Mouse (Mus musculus) kidney, embryonic 14.5 days (tissue): ENCODE results near the gene Cnst. TPM values are rescaled to one million over a fixed set of nuclear protein-coding genes. Genes with fewer than 3 reads are reported as not detected.

Source experiments
- ATAC-seq: fragments of 200-750 bp; cut with Nextera tagmentation; 2 replicates; pipeline ENCODE4 v1.8.0; 2017; ENCODE audit warnings: moderate number of reproducible peaks, mild to moderate bottlenecking, moderate TSS enrichment, moderate library complexity; ENCODE audit not compliant: low FRiP score, low TSS enrichment
- H3K27ac ChIP-seq: fragments of 300-500 bp; sonication (generic); 2 replicates; pipeline ENCODE4 v1.5.1; 2014; ENCODE audit warnings: low read depth, mild to moderate bottlenecking, low read length, moderate library complexity, mixed read lengths
- H3K27me3 ChIP-seq: fragments of 300-500 bp; sonication (generic); 2 replicates; pipeline ENCODE4 v1.6.1; 2014; ENCODE audit warnings: mild to moderate bottlenecking, low read length; ENCODE audit not compliant: control insufficient read depth, insufficient read depth
- H3K36me3 ChIP-seq: fragments of 300-500 bp; sonication (generic); 2 replicates; pipeline ENCODE4 v1.6.1; 2014; ENCODE audit warnings: low read length, mixed read lengths; ENCODE audit not compliant: control insufficient read depth, insufficient read depth
- H3K4me1 ChIP-seq: fragments of 300-500 bp; sonication (generic); 2 replicates; pipeline ENCODE4 v1.6.1; 2014; ENCODE audit warnings: low read length, mixed read lengths; ENCODE audit not compliant: control insufficient read depth, insufficient read depth
- H3K4me2 ChIP-seq: fragments of 300-500 bp; sonication (generic); replicated peaks from 2 replicates; pipeline ENCODE4 v1.6.1; 2014; ENCODE audit warnings: low read depth, mild to moderate bottlenecking, low read length
- H3K4me3 ChIP-seq: fragments of 300-500 bp; sonication (generic); 2 replicates; pipeline ENCODE4 v1.5.1; 2014; ENCODE audit warnings: mild to moderate bottlenecking, low read length
- H3K9ac ChIP-seq: fragments of 300-500 bp; sonication (generic); 2 replicates; pipeline ENCODE4 v1.6.1; 2014; ENCODE audit warnings: low read depth, mild to moderate bottlenecking, low read length, moderate library complexity
- H3K9me3 ChIP-seq: fragments of 300-500 bp; sonication (generic); 2 replicates; pipeline ENCODE4 v1.6.1; 2016; ENCODE audit warnings: low read length; ENCODE audit not compliant: control insufficient read depth
- WGBS: fragments of 180-500 bp; shearing (Covaris S2); extraction: QIAGEN DNeasy Blood & Tissue Kit; methylation state at CpG from one replicate; pipeline ENCODE4 v1.1.7; 2014; 5-methylcytosine and 5-hydroxymethylcytosine counted together
- polyA plus RNA-seq: library from polyadenylated mRNA; unstranded; fragments of >200 nt; fragmentation: Nextera tagmentation; extraction: Ambion mirVana; gene quantifications from 2 replicates; pipeline ENCODE4 v1.2.1, GENCODE M21; 2014

The Cnst gene
- polyA plus RNA-seq, 1 experiment from 2014 or later, result 14.1 TPM

DNA sequence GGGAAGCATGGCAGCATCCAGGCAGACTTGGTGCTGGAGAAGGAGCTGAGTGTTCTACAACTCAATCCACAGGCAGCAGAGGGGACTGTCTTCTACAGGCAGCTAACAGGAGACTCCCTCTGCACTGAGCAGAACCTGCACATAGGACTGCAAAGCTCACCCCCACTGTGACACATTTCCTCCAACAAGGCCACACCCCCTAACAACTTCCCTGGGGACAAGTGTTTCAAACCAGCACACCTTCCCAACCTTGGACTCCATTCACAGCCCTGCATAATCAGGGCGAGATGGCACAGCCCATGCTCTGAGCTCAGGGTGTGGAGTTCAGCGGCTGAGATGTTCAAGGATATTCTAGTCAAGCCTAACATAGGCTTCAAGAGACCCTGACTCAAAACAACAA lies 130.9 kb downstream of the Cnst start:
- WGBS, result 90% methylated on average over 2 of the region's 2 CpGs
- Histone ChIP-seq H3K9me3 (no peaks in the 10 kb centered on the region), H3K4me3 (no peak overlapping the region), H3K9ac (no peak overlapping the region), H3K36me3 (peaks cover 58% of the 10 kb centered on the region), H3K4me2 (no peak overlapping the region), H3K27ac (no peak overlapping the region), H3K27me3 (no peaks in the 10 kb centered on the region), H3K4me1 (no peaks in the 10 kb centered on the region)
- ATAC-seq, result no peak

Other genes starting within 250 kb of the Cnst start
- gene Smyd3, start 28.3 kb upstream of the Cnst start, polyA plus RNA-seq, result 19.9 and 21.5 TPM in 2 replicates
- gene Tfb2m, start 103 bp upstream of the Cnst start, polyA plus RNA-seq, result 28.6 and 39.9 TPM in 2 replicates
- 70.7 and 74.6 TPM in 2 replicates for gene Sccpdh, start 121.8 kb downstream of the Cnst start, polyA plus RNA-seq
- not detected in 2 replicates for gene Kif28, start 198.9 kb downstream of the Cnst start, polyA plus RNA-seq